Mouse (Mus musculus): ENCODE data around the gene Ctnnb1. TPM values are rescaled to one million over a fixed set of nuclear protein-coding genes. Genes with fewer than 3 reads are reported as not detected.
A peak's percentile ranks its signal among the peaks of the same experiment; 100 is the strongest.

Ctnnb1 gene
- polyA plus RNA-seq, 1 experiment from 2014 or later, result 847 TPM

DNA sequence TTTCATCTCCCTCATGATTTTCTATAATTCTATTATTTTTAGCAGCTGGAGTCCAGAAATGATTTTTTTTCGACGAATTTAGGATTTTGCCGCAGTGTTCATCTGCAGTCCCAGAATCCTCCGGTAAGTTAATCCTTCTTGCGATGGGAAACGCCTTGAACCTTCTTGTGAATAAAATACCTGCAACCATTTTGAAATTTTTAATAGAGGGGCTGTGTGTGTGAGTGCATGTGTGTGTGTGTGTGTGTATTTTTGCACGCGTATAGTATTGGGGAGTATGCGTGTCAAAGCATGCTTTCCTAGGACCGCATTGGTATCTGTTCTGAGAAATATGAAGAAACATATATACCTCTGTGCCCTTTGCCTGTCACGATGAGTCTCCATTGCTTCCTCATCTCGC, 1.0 kb downstream of the Ctnnb1 start:
- no peak overlapping the region for H3K9ac ChIP-seq (replicated peaks)
- H3K4me2 ChIP-seq (replicated peaks), result peak overlapping the region; percentile 29
- H3K4me1 ChIP-seq, result peaks cover 20% of the 10 kb centered on the region
- H3K4me3 ChIP-seq, result no peak overlapping the region
- H3K27ac ChIP-seq (replicated peaks), result peak overlapping the region; percentile 79
- H3K27me3 ChIP-seq, result no peaks in the 10 kb centered on the region
- no peaks in the 10 kb centered on the region for H3K9me3 ChIP-seq
- 76% methylated on average over 12 of the region's 12 CpGs for WGBS
- no peak for ATAC-seq (ENCODE audit: low FRiP score, low read depth)
- no peaks in the 10 kb centered on the region for H3K36me3 ChIP-seq

DNA sequence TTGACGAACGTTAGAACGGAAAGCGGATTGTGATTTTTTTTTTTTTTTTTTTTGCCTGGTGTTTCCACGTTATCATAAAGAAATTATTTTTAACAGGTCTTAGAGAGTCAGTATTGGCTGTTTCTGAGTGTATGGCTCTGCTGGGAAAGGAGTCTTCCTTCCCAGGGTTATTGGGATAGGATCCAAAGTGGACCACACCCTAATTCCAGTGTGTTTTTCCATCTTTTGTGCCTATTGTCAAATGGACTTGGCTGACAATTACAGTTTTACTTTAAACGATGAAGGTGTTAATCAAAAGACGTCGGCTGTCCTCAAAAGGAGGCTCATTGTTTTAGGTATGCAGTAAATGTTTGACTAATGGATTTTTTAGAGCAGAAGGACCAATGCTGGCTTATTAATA, 1.8 kb downstream of the Ctnnb1 start:
- H3K9me3 ChIP-seq, result no peaks in the 10 kb centered on the region
- H3K4me1 ChIP-seq, result peaks cover 28% of the 10 kb centered on the region
- no peaks in the 10 kb centered on the region for H3K27me3 ChIP-seq
- no peak for ATAC-seq (ENCODE audit: low FRiP score, low read depth)
- WGBS, result 60% methylated on average over 8 of the region's 8 CpGs
- H3K4me2 ChIP-seq (replicated peaks), result 0 out of 2 replicates have a peak overlapping the region, but pooled peaks have one; percentile 15
- no peaks in the 10 kb centered on the region for H3K36me3 ChIP-seq
- peak overlapping the region; percentile 79; the same call in 1 of the 2 replicates for H3K27ac ChIP-seq (replicated peaks)
- H3K4me3 ChIP-seq, result no peak overlapping the region
- H3K9ac ChIP-seq (replicated peaks), result no peak overlapping the region

DNA sequence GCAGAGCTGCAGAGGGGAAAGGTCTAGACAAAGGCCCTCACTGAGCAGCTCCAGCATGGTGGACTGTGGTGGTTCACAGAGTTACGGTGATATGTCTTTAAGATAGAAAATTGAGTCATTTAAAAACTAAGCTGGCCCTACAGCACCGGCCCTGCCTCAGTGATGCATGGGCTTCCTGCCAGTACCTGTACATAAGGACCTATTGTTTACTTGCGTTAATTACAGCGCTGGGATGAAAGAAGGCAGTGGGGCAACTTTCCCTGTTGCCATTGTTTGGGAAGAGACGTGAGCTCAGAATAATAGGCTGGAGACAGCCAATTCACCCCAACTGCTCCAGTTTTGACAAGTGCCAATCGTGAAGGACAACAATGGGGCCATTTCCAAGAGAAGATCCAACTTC, 3.4 kb downstream of the Ctnnb1 start:
- no peak for ATAC-seq (ENCODE audit: low FRiP score, low read depth)
- H3K27me3 ChIP-seq, result no peaks in the 10 kb centered on the region
- H3K4me2 ChIP-seq (replicated peaks), result peak overlapping the region; percentile 12; the same call in 1 of the 2 replicates
- H3K36me3 ChIP-seq, result 0 out of 2 replicates have a peak, but pooled peaks cover under 1% of the 10 kb centered on the region
- H3K4me1 ChIP-seq, result peaks cover 43% of the 10 kb centered on the region
- H3K4me3 ChIP-seq, result no peak overlapping the region
- 0 out of 2 replicates have a peak overlapping the region, but pooled peaks have one; percentile 15 for H3K27ac ChIP-seq (replicated peaks)
- 29% methylated on average over 6 of the region's 6 CpGs for WGBS
- no peak overlapping the region for H3K9ac ChIP-seq (replicated peaks)
- no peaks in the 10 kb centered on the region for H3K9me3 ChIP-seq

DNA sequence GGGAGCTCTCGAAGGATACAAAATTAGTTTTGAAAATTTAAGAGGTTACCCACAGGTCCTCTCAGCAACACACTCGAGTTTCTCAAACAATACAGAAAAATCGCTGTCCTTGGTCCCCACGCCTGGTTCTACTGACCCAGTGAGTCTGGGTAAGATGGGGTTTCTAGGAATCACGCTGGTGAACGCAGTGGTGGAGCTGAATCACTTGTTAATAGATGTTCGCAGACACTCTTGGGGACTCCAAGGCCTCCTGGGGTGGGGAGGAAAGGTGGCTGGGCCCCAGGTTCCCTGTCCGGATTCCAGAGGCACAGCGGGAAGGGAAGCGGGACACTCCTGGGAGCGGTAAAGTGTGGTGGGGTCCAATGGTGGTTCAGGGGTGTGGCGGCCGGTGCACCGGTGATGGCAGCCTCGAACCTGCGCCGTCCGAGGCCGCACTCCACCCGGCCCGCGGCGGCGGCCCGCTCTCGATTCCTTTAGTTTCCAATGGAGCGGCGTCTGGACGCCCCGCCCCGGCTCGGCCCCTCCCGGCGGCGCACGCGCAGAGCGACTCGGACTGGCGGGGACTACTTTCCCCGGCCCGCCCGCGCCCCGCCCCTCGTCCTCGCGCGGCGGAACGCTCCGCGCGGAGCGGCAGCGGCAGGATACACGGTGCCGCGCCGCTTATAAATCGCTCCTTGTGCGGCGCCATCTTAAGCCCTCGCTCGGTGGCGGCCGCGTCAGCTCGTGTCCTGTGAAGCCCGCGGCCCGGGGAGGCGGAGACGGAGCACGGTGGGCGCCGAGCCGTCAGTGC, 4.0 kb downstream of the Ctnnb1 start:
- H3K4me3 ChIP-seq, result peak overlapping the region; percentile 74
- H3K27me3 ChIP-seq, result no peaks in the 10 kb centered on the region
- H3K27ac ChIP-seq (replicated peaks), result peak overlapping the region; percentile 91
- peak; percentile 84 for ATAC-seq (ENCODE audit: low FRiP score, low read depth)
- no peaks in the 10 kb centered on the region for H3K9me3 ChIP-seq
- WGBS, result 5% methylated on average over 71 of the region's 78 CpGs
- peak overlapping the region; percentile 80 for H3K9ac ChIP-seq (replicated peaks)
- 0 out of 2 replicates have a peak, but pooled peaks cover 7% of the 10 kb centered on the region for H3K36me3 ChIP-seq
- H3K4me2 ChIP-seq (replicated peaks), result 0 out of 2 replicates have a peak overlapping the region, but pooled peaks have one; percentile 12
- H3K4me1 ChIP-seq, result peaks cover 49% of the 10 kb centered on the region

DNA sequence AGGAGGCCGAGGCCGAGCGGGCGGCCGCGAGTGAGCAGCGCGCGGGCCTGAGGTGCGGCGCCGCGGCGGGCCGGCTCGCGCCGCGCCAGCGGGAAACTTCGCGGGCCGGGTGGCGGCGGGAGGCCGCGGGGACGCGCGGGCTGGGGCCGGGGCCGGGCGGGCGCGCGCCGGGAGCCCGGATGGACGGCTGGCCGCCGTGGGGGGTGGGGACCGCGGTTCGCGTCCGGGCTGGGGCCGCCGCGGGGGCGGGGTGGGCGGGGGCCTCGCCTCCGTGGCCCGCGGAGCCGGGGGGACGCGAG, 4.5 kb downstream of the Ctnnb1 start:
- peak; percentile 21; the same call in 1 of the 2 replicates for ATAC-seq (ENCODE audit: low FRiP score, low read depth)
- peak overlapping the region; percentile 80 for H3K9ac ChIP-seq (replicated peaks)
- 0 out of 2 replicates have a peak, but pooled peaks cover 12% of the 10 kb centered on the region for H3K36me3 ChIP-seq
- 0% methylated on average over 4 of the region's 58 CpGs for WGBS
- H3K9me3 ChIP-seq, result no peaks in the 10 kb centered on the region
- peak overlapping the region; percentile 92 for H3K4me2 ChIP-seq (replicated peaks)
- peak overlapping the region; percentile 74 for H3K4me3 ChIP-seq
- no peaks in the 10 kb centered on the region for H3K27me3 ChIP-seq
- H3K27ac ChIP-seq (replicated peaks), result peak overlapping the region; percentile 91
- peaks cover 55% of the 10 kb centered on the region for H3K4me1 ChIP-seq

DNA sequence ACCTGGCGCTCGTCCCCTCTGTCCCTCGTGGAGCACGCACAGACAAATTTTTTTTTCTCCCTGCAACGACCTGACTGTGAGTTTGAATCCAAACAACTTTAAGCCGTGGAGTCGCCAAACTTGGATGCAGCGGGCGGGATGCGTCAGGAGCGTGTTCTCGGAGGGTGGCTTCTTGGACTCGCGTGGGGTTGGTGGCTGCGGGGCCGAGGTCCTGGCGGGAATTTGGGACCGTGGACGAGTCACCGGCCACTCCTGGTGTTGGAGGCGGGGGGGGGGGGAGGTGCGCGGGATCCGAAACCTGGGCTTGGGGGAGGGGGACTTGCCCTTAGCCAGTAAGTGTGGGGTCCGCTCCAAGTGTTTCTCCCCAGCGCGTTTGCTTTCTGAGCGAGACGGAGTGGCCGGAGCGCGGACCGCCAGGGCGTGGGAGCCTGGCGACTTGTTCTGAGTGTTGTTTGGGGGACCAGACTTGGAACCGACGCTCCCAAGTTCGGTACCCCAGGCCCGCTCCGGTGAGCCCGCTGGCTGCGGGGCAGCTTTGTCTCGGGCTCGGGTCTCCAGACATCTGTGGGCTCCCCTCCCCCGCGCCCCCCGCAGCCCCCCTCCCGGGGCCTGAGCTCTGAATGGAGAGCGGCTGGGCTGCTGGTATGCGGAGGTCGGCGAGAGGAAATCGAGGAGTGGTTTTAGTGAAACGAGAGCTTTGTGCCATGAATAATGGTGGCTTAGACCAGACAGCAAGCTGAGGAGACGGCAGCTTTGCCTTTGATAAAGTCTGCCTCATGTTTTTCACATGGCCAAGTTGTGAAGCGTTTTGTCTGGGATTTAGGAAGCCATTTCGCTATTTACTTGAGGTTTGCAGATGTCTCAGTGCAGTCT, 5.1 kb downstream of the Ctnnb1 start:
- Histone ChIP-seq H3K4me1 (peaks cover 55% of the 10 kb centered on the region), H3K27me3 (no peaks in the 10 kb centered on the region)

DNA sequence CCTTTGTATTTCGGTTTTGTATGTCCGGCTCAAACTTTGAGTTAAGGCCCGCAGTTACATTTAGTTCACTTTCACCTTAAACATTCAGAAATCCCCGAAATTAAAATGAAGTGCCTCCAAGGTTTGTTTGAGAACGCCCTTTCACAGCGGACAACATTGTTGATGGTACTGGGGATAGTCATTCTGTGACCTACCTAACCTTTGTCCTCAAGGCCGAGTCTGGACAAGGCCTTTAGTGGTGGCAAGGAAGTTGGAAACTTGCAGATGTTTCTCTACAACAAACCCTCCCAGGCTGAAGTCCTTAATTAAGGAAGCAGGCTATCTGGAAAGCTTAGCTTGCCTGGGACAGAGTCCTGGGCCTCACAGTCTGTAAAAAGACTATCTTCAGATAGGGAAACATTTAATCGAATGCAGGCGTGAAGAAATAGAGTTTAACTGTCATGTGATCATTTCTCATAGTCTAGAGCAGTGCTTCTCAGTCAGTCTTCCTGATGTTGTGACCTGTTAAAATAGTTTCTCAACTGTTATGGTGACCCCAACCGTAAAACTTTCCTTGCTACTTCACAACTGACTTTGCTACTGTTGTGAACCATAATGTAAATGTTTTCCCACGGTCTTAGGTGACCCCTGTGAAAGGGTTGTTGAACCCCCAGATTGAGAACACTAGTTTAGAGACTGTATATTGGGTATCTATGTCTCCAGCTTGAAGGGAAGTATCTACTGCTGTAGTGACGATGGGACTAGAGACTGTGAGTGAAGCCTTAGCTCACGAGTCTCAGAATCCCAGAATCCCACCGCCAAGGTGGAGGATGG, 6.0 kb downstream of the Ctnnb1 start:
- Histone ChIP-seq H3K36me3 (0 out of 2 replicates have a peak, but pooled peaks cover 12% of the 10 kb centered on the region), H3K4me2 (replicated peaks) (peak overlapping the region; percentile 92), H3K27me3 (no peaks in the 10 kb centered on the region), H3K27ac (replicated peaks) (peak overlapping the region; percentile 91), H3K9me3 (no peaks in the 10 kb centered on the region), H3K4me3 (peak overlapping the region; percentile 74), H3K4me1 (peaks cover 64% of the 10 kb centered on the region), H3K9ac (replicated peaks) (peak overlapping the region; percentile 80)
- ATAC-seq (ENCODE audit: low FRiP score, low read depth), result no peak
- 10% methylated on average over 14 of the region's 14 CpGs for WGBS

More for the DNA sequence above, 5.1 kb downstream of the Ctnnb1 start:
- H3K27ac ChIP-seq (replicated peaks), result peak overlapping the region; percentile 91
- H3K9ac ChIP-seq (replicated peaks), result peak overlapping the region; percentile 80
- peak overlapping the region; percentile 74 for H3K4me3 ChIP-seq
- H3K36me3 ChIP-seq, result 0 out of 2 replicates have a peak, but pooled peaks cover 12% of the 10 kb centered on the region
- H3K4me2 ChIP-seq (replicated peaks), result peak overlapping the region; percentile 92
- H3K9me3 ChIP-seq, result no peaks in the 10 kb centered on the region
- WGBS, result under 1% methylated on average over 55 of the region's 57 CpGs
- ATAC-seq (ENCODE audit: low FRiP score, low read depth), result peak; percentile 59

DNA sequence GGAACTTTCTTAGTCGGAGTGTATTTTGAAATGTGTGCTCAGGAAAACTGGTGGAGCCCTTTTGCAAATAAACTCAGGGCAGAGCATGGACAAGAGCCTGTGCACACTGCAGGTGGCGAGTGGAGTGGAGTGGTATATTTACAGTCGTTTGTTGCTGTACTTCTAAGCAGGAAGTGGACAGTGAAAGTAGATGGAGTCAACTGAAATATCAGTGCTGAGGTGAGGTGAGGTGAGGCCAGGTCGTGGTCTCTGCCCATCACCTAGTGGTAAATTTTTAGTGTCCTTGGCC, 6.6 kb downstream of the Ctnnb1 start:
- Histone ChIP-seq H3K9me3 (no peaks in the 10 kb centered on the region), H3K4me1 (peaks cover 68% of the 10 kb centered on the region), H3K27ac (replicated peaks) (no peak overlapping the region), H3K27me3 (no peaks in the 10 kb centered on the region), H3K9ac (replicated peaks) (peak overlapping the region; percentile 80), H3K4me3 (peak overlapping the region; percentile 74), H3K36me3 (0 out of 2 replicates have a peak, but pooled peaks cover 12% of the 10 kb centered on the region), H3K4me2 (replicated peaks) (peak overlapping the region; percentile 92)
- no peak for ATAC-seq (ENCODE audit: low FRiP score, low read depth)
- WGBS, result 20% methylated on average over 4 of the region's 4 CpGs

DNA sequence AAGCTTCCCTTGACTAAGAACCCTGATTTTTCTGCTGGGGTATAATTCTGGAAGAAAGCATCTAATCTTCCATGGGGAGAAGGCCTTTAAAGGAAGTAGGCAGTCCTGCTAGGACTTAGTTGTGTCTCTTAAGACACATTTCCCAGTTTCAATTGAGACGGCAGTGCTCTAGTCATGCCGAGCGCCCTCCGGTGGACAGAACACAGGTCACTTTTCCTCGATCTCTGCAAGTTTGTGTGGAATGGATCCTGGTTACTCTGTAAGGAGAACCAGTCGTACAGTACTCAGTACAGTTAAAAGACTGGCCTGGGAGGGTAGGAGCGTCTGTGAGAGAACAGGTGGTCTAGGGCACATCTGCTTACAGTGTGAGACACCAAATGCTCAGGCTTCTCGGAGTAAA, 7.3 kb downstream of the Ctnnb1 start:
- peak overlapping the region; percentile 74 for H3K4me3 ChIP-seq
- no peaks in the 10 kb centered on the region for H3K27me3 ChIP-seq
- 30% methylated on average over 8 of the region's 8 CpGs for WGBS
- H3K4me1 ChIP-seq, result peaks cover 72% of the 10 kb centered on the region
- no peaks in the 10 kb centered on the region for H3K9me3 ChIP-seq
- ATAC-seq (ENCODE audit: low FRiP score, low read depth), result no peak
- H3K36me3 ChIP-seq, result 0 out of 2 replicates have a peak, but pooled peaks cover 19% of the 10 kb centered on the region
- peak overlapping the region; percentile 80 for H3K9ac ChIP-seq (replicated peaks)
- no peak overlapping the region for H3K27ac ChIP-seq (replicated peaks)
- peak overlapping the region; percentile 92 for H3K4me2 ChIP-seq (replicated peaks)

DNA sequence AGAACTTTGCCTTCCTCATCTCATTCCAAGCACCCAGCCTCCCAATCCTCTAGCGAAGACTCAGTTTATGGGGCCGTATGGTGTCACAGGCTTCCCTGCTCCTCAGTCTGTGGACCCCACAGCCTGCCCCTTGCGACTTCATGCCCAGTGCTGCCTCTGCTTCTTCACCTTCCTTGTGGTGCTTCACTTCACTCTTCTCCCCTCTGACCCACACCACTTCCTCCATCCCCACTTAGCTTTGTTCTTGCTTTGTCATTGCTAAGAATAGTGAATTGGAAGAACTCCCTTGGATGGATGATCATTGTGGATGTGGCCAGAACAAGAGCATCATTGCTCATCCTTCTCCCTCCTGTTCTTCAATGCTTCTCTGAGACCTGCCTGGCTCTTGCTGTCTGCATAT, 11.8 kb downstream of the Ctnnb1 start:
- Histone ChIP-seq H3K9me3 (no peaks in the 10 kb centered on the region), H3K4me1 (peaks cover 71% of the 10 kb centered on the region)
- no peak for ATAC-seq (ENCODE audit: low FRiP score, low read depth)

DNA sequence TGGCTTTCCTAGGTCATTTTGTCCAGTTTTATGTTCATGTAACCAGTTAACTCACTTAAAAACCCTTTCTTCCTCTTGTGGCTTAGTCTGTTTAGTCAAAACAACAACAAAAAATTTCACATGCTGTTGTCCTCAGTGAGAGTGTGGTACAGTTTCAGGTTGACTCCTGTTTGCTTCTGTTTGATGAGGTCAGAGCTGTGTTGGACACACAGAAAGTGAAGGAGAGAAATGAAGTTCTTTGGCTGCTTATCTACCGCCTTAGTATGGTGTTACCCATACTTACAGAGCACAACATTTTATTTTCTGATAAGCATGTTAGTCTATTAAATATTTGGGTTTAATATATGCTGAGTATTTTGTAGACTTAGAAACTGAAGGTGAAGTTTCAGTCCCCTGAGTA, 14.7 kb downstream of the Ctnnb1 start:
- Histone ChIP-seq H3K4me1 (peaks cover 50% of the 10 kb centered on the region; the same call in 1 of the 2 replicates), H3K4me3 (no peak overlapping the region), H3K4me2 (replicated peaks) (no peak overlapping the region), H3K9ac (replicated peaks) (no peak overlapping the region), H3K9me3 (no peaks in the 10 kb centered on the region), H3K27me3 (no peaks in the 10 kb centered on the region), H3K36me3 (0 out of 2 replicates have a peak, but pooled peaks cover 13% of the 10 kb centered on the region), H3K27ac (replicated peaks) (no peak overlapping the region)
- no peak for ATAC-seq (ENCODE audit: low FRiP score, low read depth)
- WGBS, result 95% methylated on average over 1 of the region's 1 CpGs

More for the DNA sequence above, 11.8 kb downstream of the Ctnnb1 start:
- no peak overlapping the region for H3K27ac ChIP-seq (replicated peaks)
- no peak overlapping the region for H3K4me3 ChIP-seq
- WGBS, result 85% methylated on average over 3 of the region's 3 CpGs
- 0 out of 2 replicates have a peak, but pooled peaks cover 25% of the 10 kb centered on the region for H3K36me3 ChIP-seq
- H3K9ac ChIP-seq (replicated peaks), result no peak overlapping the region
- H3K27me3 ChIP-seq, result no peaks in the 10 kb centered on the region
- no peak overlapping the region for H3K4me2 ChIP-seq (replicated peaks)

Data from midbrain, embryonic 12.5 days (tissue).